Mouse (Mus musculus) thymus, postnatal 14 days (tissue): ENCODE data around the gene Stc2.

Experiments
- DNase-seq: peaks from one replicate; pipeline ENCODE4 v3.0.0; 2021

Stc2 gene

GRCm38 (mm10) chr11:31365981-31366380, 3.9 kb downstream of the Stc2 start:
- no peak for DNase-seq

- no peak for DNase-seq
Measured at GRCm38 (mm10) chr11:31365280-31365679, 4.6 kb downstream of the Stc2 start.

- DNase-seq, result no peak
Measured at GRCm38 (mm10) chr11:31362856-31363255, 7.0 kb downstream of the Stc2 start.

GRCm38 (mm10) chr11:31362330-31362729, 7.5 kb downstream of the Stc2 start:
- DNase-seq, result no peak

- DNase-seq, result no peak
Measured at GRCm38 (mm10) chr11:31361047-31361446, 8.8 kb downstream of the Stc2 start.

GRCm38 (mm10) chr11:31359283-31359902, 10.5 kb downstream of the Stc2 start:
- peak; percentile 2 for DNase-seq

GRCm38 (mm10) chr11:31358453-31358852, 11.4 kb downstream of the Stc2 start:
- no peak for DNase-seq

- no peak for DNase-seq
Measured at GRCm38 (mm10) chr11:31356866-31357265, 13.0 kb downstream of the Stc2 start.

GRCm38 (mm10) chr11:31355737-31356136, 14.1 kb downstream of the Stc2 start:
- DNase-seq, result no peak

GRCm38 (mm10) chr11:31354514-31354913, 15.4 kb downstream of the Stc2 start:
- DNase-seq, result no peak
